Mouse (Mus musculus) brain, embryonic 14.5 days (tissue): ENCODE measurements at regions not wholly inside any gene's neighbourhood (a gene's known extent, or its start where the extent isn't known, plus 50 kb on each side); places are given as distances from the start of the nearest gene placed in this dataset.

ENCODE experiments used
- CTCF ChIP-seq: fragments of 200-500 bp; IDR thresholded peaks from 2 replicates; pipeline ENCODE4 v1.5.1; 2012; ENCODE audit warnings: inconsistent platforms, mild to moderate bottlenecking, moderate library complexity, borderline replicate concordance; ENCODE audit not compliant: insufficient read depth, insufficient read length; ENCODE audit errors: extremely low read depth
- POLR2A ChIP-seq: fragments of 200-500 bp; IDR thresholded peaks from 2 replicates; pipeline ENCODE4 v1.6.1; 2012; ENCODE audit warnings: mild to moderate bottlenecking, inconsistent platforms, borderline replicate concordance; ENCODE audit not compliant: poor library complexity, insufficient read depth, insufficient read length, severe bottlenecking; ENCODE audit errors: extremely low read depth

GRCm38 (mm10) chr17:44351499-44352117 lies 163.2 kb downstream of the Clic5 start:
- TF ChIP-seq CTCF, result no peak
- no peak for TF ChIP-seq POLR2A
